Mouse (Mus musculus): ENCODE measurements around the gene Ruvbl1.

The Ruvbl1 gene

DNA sequence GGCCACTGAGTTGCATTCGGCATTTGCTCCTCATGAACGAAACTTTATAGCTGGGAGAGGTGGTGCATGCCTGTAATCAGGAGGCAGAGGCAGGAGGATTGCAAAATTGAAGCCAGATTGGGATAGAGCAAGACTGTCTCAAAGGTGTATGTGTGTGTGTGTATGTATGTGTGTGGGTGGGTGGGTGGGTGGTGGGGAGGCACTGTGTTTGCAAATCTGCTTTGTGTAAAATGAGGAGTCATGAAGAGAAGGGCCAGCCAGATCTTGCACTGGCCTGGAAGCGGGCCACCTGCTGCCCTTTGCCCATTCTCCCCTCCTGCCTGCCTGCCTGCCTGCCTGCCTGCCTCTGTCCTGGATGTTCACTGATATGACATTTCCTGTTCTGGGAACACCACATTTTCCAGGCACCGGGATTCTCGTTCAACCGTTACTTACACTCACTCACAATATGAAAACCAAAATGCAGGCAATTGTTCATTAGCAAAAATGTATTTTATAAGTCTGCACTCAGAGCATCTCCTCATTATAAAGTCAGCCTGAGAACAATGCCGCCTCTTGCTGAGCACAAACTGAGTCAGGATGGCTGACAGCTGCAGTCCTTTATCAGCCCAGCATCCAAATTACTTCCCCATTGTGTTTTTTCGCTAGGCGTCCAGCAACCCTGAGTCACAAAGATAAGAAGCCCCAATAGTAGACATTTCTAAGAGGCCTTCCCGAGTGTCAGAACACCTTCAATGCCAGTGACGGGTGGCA, 79.6 kb downstream of the Ruvbl1 start:
- peak in 1 of 2 experiments; percentile 7 for DNase-seq (ENCODE audit: low spot score in 2 of 2)

DNA sequence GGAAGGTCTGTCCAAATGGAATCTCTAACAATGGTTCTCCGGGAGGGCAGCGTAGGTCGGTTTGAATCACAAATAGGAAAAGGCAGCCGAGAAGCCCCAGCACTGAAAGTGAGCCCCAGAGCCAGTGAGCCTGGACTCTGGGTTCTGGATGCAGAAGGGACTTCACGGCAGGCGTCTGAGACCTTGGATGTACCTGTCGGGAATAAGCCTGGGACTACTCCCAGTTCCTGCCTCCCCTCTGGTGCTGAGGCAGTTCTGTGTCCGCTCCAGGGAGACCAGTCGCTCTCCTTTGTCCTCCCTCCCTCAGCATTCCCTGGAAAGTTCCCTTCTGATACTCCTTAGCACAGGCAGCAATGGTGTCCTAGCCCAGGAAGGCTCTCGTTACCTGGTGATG, 80.2 kb downstream of the Ruvbl1 start:
- peak in 1 of 2 experiments; percentile 13 for DNase-seq (ENCODE audit: low spot score in 2 of 2)
